Mouse (Mus musculus) lung, adult 2 months (tissue): ENCODE measurements at regions not wholly inside any gene's neighbourhood (a gene's known extent, or its start where the extent isn't known, plus 50 kb on each side); places are given as distances from the start of the nearest gene placed in this dataset.

ENCODE experiments used
- CTCF ChIP-seq: fragments of 200-500 bp; IDR thresholded peaks from 2 replicates; pipeline ENCODE4 v1.5.1; 2011; ENCODE audit warnings: mild to moderate bottlenecking, low read length, control low read depth; ENCODE audit not compliant: insufficient read depth
- POLR2A ChIP-seq: fragments of 200-500 bp; IDR thresholded peaks from 2 replicates; pipeline ENCODE4 v1.6.1; 2011; ENCODE audit warnings: low read depth, mild to moderate bottlenecking, control low read depth, low read length, borderline replicate concordance; ENCODE audit errors: extremely low read depth

GRCm38 (mm10) chr5:132841794-132842193, 298.6 kb upstream of the Auts2 start:
- TF ChIP-seq POLR2A (no peak), CTCF (no peak)
